Mouse (Mus musculus): ENCODE measurements around the gene Trarg1.

DNA sequence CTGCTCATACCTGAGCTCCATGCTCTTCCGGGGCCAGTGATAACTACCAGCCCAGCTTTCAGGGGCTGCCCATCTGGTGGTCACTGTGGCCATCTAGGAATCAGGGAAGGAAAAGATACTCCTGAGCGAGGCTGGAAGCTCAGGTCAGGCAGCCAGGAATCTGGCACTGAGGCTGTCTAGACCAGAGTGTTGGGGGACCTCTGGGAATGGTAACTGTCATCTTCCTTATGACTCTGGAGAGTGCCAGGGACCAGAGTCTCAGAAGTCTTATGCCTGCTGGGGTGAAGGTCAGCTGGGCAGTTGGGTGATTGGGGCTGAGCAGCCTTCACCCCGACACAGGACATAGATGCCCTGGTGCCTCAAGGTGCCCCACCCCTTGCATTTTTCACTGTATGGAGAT, 28.0 kb downstream of the Trarg1 start:
- TF ChIP-seq CTCF (IDR thresholded peaks at IDR 0.05; ENCODE audit: extremely low read depth, insufficient read depth, insufficient read length, insufficient replicate concordance) (no peak), POLR2A (IDR thresholded peaks at IDR 0.05; ENCODE audit: low read depth, low read length) (no peak)

Measured in spleen, adult 2 months (tissue).